Mouse (Mus musculus) liver, embryonic 14.5 days (tissue): ENCODE results near the gene Rab3d. TPM values are rescaled to one million over a fixed set of nuclear protein-coding genes. Genes with fewer than 3 reads are reported as not detected.

Experiments
- ATAC-seq: fragments of 200-750 bp; cut with Nextera tagmentation; 2 replicates; pipeline ENCODE4 v1.8.0; 2017; ENCODE audit warnings: moderate number of reproducible peaks, mild to moderate bottlenecking, moderate library complexity; ENCODE audit not compliant: insufficient read depth
- DNase-seq, 3 experiments: peaks; one replicate each; pipeline ENCODE4 v3.0.0-alpha.2; 2012 to 2013; ENCODE audit warnings: low read depth in 3 of 3, low spot score in 3 of 3
- H3K27ac ChIP-seq: fragments of 300-500 bp; sonication (generic); 2 replicates; pipeline ENCODE4 v1.5.1; 2014; ENCODE audit warnings: moderate library complexity, mild to moderate bottlenecking, control low read depth, inconsistent platforms
- H3K27me3 ChIP-seq: fragments of 300-500 bp; sonication (generic); 2 replicates; pipeline ENCODE4 v1.6.1; 2014; ENCODE audit warnings: mild to moderate bottlenecking, low read length, moderate library complexity; ENCODE audit not compliant: control insufficient read depth, insufficient read depth
- H3K36me3 ChIP-seq: fragments of 300-500 bp; sonication (generic); replicated peaks from 2 replicates; pipeline ENCODE4 v1.6.1; 2014; ENCODE audit warnings: low read depth; ENCODE audit not compliant: control insufficient read depth, insufficient read depth
- H3K4me1 ChIP-seq, 2 experiments: fragments of 200-500 bp in 1 of 2; fragments of 300-500 bp in 1 of 2; sonication (generic) in 1 of 2; replicated peaks; 2 replicates each; pipeline ENCODE4 v1.6.1; 2012 to 2014; ENCODE audit warnings: antibody characterized with exemption in 1 of 2, inconsistent platforms in 1 of 2, low read length in 1 of 2; ENCODE audit not compliant: control insufficient read depth in 2 of 2, insufficient read depth in 2 of 2
- H3K4me2 ChIP-seq: fragments of 300-500 bp; sonication (generic); 2 replicates; pipeline ENCODE4 v1.6.1; 2014; ENCODE audit warnings: low read depth, mild to moderate bottlenecking, control low read depth, moderate library complexity
- H3K4me3 ChIP-seq, 2 experiments: fragments of 200-500 bp in 1 of 2; fragments of 300-500 bp in 1 of 2; sonication (generic) in 1 of 2; 2 replicates each; pipeline ENCODE4 v1.5.1; 2012 to 2014; ENCODE audit warnings: low read depth in 2 of 2, low read length in 2 of 2, mild to moderate bottlenecking in 2 of 2, control low read depth in 1 of 2, inconsistent platforms in 1 of 2, moderate library complexity in 1 of 2; ENCODE audit not compliant: insufficient read depth in 1 of 2
- H3K9ac ChIP-seq: fragments of 300-500 bp; sonication (generic); replicated peaks from 2 replicates; pipeline ENCODE4 v1.6.1; 2014; ENCODE audit warnings: mild to moderate bottlenecking, control low read depth, moderate library complexity
- H3K9me3 ChIP-seq: fragments of 300-500 bp; sonication (generic); 2 replicates; pipeline ENCODE4 v1.6.1; 2016; ENCODE audit warnings: low read length, mixed read lengths; ENCODE audit not compliant: control insufficient read depth
- CTCF ChIP-seq: IDR thresholded peaks from 2 replicates; pipeline ENCODE4 v1.5.1; 2016; ENCODE audit warnings: antibody characterized with exemption, low read depth, control low read depth
- EP300 ChIP-seq: IDR thresholded peaks from 2 replicates; pipeline ENCODE4 v1.6.1; 2016; ENCODE audit warnings: antibody characterized with exemption, low read depth
- WGBS: fragments of 180-500 bp; shearing (Covaris S2); extraction: QIAGEN DNeasy Blood & Tissue Kit; methylation state at CpG from one replicate; pipeline ENCODE4 v1.1.7; 2014; ENCODE audit not compliant: insufficient replicate concordance; 5-methylcytosine and 5-hydroxymethylcytosine counted together
- polyA plus RNA-seq, 2 experiments: library from polyadenylated mRNA; depleted of rRNA in 1 of 2; stranded (reverse) in 1 of 2; unstranded in 1 of 2; fragments of >200 nt; fragmentation: Nextera tagmentation in 1 of 2; extraction: Ambion mirVana in 1 of 2; gene quantifications; 2 replicates each; pipeline versions ENCODE4 v1.2.1 to v1.2.3; 2012 to 2014

Rab3d gene
- 6.7 and 10.3 TPM in 2 replicates for polyA plus RNA-seq (2012; rRNA removed)
- polyA plus RNA-seq (2014; fragmentation: Nextera tagmentation; extraction: Ambion mirVana): 6.4 and 6.5 TPM in 2 replicates

DNA sequence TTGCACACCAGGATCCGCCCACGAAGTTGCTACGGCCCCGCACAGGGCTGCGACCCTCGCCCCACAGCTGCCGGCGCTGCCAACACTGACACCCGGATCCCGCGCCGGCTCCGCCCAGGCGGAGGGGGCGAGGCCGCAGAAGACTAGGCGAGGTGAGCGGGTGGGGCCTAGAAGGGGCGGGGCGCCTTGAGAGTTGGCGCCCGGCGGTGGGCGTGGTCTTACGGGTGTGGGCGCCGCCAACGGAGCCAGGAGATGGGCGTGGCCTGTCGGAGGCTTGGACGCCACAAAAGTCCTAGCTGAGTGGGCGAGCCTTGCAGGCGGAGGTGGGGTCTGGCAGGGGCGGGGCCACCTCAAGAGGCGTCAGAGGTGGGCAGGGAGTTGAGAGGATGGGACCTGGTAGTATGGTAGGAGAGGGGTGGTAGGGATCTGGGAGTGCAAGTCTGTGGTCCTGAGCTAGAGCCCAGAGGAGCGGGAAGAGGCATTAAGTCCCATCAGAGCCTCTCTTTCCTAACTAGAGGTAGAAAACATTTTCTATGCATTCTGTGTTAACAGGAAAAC lies at the start of gene Rab3d:
TSS of gene Rab3d (minus strand) at position 158 of the 558 bp plus-strand sequence.
- Histone ChIP-seq H3K27me3 (peaks cover 2% of the 10 kb centered on the region; the same call in 1 of the 2 replicates), H3K27ac (no peak within 1 kb of the TSS), H3K4me1 (peaks cover 4 to 5% of the 10 kb centered on the region in 2 experiments; a peak in 2 of 4 replicates), H3K4me3 (peak within 1 kb of the TSS; percentile 58 to 59), H3K36me3 (no peaks in the 10 kb centered on the region), H3K9me3 (no peaks in the 10 kb centered on the region), H3K4me2 (peak within 1 kb of the TSS; percentile 84), H3K9ac (peak within 1 kb of the TSS; percentile 58)
- peak; percentile 93 for ATAC-seq
- under 1% methylated on average over 36 of the region's 36 CpGs for WGBS
- peak; percentile 90 to 92 (median 92) for DNase-seq
- TF ChIP-seq CTCF (no peak), EP300 (no peak)

GRCm38 (mm10) chr9:21963417-21963816 lies 45.4 kb upstream of the Rab3d start, which contains the start of gene Epor:
Gene Epor, minus strand, starts transcription at chr9:21963506.
- H3K27ac ChIP-seq: peak within 1 kb of the TSS; percentile 95

GRCm38 (mm10) chr9:21962416-21963059 lies 44.5 kb upstream of the Rab3d start:
- under 1% methylated on average over 34 of the region's 34 CpGs for WGBS
- Histone ChIP-seq H3K36me3 (peaks cover 44% of the 10 kb centered on the region), H3K27ac (peak overlapping the region; percentile 95), H3K9ac (peak overlapping the region; percentile 99), H3K4me2 (peak overlapping the region; percentile 71), H3K9me3 (no peaks in the 10 kb centered on the region), H3K4me1 (peaks cover 13 to 24% of the 10 kb centered on the region in 2 experiments), H3K27me3 (no peaks in the 10 kb centered on the region), H3K4me3 (peak overlapping the region; percentile 93 to 94)
- peak; percentile 94 for TF ChIP-seq EP300
- TF ChIP-seq CTCF: peak; percentile 57
- ATAC-seq (peak; percentile 90), DNase-seq (peak; percentile 95 to 97 (median 96))

More at GRCm38 (mm10) chr9:21963417-21963816, 45.4 kb upstream of the Rab3d start, which contains the start of gene Epor:
- DNase-seq: peak; percentile 80 to 81 (median 81)
- H3K9me3 ChIP-seq: no peaks in the 10 kb centered on the region
- WGBS: 7% methylated on average over 8 of the region's 8 CpGs
- H3K27me3 ChIP-seq: no peaks in the 10 kb centered on the region
- peak within 1 kb of the TSS; percentile 71 for H3K4me2 ChIP-seq
- peak; percentile 69 for ATAC-seq
- TF ChIP-seq EP300: peak; percentile 48; the same call in 1 of the 2 replicates
- 0 out of 2 replicates have a peak, but pooled peaks have one; percentile 3 for TF ChIP-seq CTCF
- peak within 1 kb of the TSS; percentile 99 for H3K9ac ChIP-seq
- peak within 1 kb of the TSS; percentile 93 to 94 for H3K4me3 ChIP-seq
- H3K4me1 ChIP-seq: peaks cover 13 to 24% of the 10 kb centered on the region in 2 experiments
- peaks cover 37% of the 10 kb centered on the region for H3K36me3 ChIP-seq

DNA sequence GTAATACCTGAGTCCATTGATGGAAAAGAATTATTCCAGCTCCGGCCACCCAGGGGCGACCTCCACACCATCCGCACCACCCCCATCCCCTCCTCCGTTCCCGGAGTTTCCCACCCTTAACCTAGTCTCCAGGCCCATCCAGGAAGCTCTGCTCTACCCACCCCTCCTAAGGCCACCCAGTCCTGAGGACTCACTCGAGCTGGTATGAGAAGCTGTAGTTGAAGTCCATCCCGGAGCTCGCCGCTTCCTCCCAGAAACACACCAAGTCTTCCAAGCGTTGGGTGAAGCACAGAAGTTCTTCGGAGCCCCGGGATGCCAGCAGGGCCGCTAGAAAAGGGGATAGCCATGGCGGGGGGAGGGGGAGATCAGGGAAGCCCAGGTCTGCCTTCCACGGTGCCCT lies 44.0 kb upstream of the Rab3d start:
- Histone ChIP-seq H3K9ac (peak overlapping the region; percentile 89), H3K4me2 (peak overlapping the region; percentile 71), H3K27ac (peak overlapping the region; percentile 75), H3K4me3 (peak overlapping the region; percentile 68 to 94), H3K27me3 (no peaks in the 10 kb centered on the region), H3K9me3 (no peaks in the 10 kb centered on the region), H3K4me1 (peaks cover 13 to 24% of the 10 kb centered on the region in 2 experiments), H3K36me3 (peaks cover 45% of the 10 kb centered on the region)
- WGBS: 0% methylated on average over 15 of the region's 15 CpGs
- DNase-seq (no peak), ATAC-seq (peak; percentile 10; the same call in 1 of the 2 replicates)
- TF ChIP-seq CTCF (0 out of 2 replicates have a peak, but pooled peaks have one; percentile 7), EP300 (no peak)
